Mouse (Mus musculus): ENCODE measurements around the gene Tspan3. TPM values are rescaled to one million over a fixed set of nuclear protein-coding genes. Genes with fewer than 3 reads are reported as not detected.

Tspan3 gene
- total RNA-seq, 1 experiment from 2014 or later, result 121 TPM

DNA sequence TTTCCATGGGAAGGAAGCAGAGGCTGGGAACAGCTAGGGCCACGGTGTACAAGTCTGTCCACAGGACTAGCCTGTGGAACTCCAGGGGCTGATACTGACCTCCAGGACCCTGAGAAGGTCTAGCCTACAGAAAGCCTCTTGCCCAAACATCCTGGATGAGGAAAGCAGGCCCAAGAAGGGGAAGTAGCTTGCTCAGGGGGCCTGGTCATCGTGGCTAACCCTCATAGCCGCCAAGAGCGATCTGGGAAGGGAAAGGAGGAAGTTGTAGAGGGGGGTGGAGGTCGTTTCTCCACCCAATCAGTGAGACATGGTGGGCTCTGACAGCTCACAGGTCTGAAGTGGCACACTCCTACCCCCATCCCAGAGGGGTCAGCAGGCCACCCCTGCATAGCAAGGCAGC, 57.1 kb downstream of the Tspan3 start:
- no peak for DNase-seq

DNA sequence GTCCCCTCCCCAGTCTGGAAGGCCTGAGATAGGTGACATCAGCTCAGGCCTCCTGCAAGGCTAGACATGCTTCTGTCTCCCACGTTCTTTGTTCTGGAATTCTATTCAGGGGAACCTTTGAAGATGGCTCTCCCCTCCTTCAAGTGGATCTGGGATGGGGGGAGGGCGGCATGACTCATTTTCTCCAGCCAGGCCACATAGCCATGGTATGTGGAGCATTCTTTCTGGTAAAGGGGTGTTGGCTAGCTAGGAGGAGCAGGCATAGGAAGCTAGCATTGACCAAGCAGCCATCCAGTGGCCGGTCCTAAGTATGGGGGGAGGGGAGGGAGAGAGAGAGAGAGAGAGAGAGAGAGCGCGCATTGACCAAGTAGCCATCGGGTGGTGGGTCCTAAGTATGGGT, 57.8 kb downstream of the Tspan3 start:
- DNase-seq, result no peak

DNA sequence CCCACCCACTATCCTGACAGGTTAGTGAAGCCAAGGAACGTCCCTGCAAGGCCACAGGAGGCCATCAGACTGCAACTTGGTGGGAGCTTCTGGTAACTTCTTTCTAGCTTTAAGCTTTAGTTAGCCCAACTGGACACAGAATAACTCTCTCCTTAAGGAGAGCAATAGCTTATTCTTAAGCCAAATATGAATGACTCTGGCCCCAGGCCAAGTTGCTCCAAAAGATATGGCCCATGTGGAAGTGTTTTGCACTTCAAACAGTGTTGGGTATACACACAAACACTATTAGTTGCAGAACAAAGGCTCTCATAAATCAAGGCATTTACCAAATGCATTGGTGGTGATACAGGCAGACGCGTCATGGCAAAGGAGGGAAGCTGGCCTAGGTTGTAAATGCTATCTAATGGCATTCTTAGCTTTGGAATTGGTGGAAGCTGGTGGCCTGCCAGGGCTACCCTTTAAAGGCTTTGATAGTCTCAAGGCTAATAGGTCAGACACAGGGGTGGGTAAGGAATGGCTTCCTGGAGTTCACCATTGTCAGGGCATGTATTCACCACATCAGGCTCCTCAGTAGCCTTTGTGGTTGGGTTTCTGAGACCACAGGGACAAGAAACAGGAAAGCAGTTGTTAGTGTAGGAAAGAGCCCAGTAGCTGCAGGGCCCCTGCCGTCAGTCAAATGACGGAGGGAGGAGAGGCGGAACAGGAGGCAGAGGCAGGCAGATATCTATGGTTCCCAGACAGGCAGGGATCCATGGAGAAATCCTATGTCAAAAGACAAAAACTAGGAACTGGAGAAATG, 58.8 kb downstream of the Tspan3 start:
- no peak for DNase-seq

DNA sequence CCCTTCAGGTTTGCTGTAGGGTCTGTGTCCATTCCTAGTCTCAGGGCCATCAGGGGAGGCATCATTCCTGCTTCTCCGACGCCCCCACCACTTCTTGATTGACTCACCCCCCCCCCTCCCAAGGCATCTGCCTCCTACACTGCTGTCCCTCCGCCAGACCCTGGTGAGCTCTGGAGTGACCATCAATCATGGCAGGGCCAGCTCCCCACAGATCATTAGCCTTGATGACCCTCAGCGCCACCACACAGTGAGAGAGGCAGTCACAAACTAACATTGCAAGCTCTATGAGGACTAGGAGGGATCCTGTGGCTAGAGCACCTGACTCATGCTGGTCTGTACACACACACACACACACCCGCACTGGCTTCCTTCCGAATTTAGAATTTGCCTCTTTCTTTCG, 60.4 kb downstream of the Tspan3 start:
- no peak for DNase-seq

DNA sequence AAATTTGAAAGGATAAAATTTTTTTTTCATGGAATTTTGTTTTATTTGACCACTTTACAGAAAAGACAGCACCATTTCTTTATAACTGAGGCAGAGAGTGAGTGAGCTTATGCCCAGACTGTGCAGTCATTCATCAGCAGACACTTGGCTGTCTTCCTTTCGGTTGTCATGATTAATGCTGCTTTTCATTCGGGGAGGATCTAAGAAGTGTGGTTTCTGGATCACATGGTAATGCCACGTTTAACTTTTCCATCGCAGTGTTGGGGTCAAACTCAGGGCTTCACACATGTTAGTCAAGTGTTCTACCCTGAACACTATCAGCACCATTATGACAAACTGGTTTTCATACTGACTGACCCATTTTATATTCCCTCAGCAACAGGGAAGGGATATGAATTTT, 64.3 kb downstream of the Tspan3 start:
- no peak for DNase-seq

DNA sequence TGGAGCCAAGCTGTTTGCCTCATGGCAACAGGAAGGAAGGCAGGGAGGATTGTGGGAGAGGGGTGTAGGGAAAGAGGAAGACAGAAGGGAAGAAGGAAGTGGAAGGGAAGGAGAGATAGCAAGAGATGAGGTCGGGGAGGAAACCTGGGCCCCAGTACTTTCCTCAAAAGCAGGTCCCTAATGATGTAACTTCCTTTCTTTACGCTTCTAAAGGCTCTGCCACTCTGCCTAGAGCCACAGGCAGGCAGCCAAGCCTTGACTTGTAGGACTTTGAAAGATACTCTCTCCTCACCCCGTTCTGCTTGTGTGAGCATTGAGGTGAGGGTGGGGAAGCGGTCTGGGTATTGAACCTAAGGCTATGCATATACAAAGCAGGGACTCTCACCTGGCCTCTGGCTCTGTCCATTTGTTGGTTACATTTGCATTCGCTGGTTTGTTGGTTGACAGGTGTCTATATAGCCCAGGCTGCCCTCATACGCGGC, 65.2 kb downstream of the Tspan3 start:
- no peak for DNase-seq

DNA sequence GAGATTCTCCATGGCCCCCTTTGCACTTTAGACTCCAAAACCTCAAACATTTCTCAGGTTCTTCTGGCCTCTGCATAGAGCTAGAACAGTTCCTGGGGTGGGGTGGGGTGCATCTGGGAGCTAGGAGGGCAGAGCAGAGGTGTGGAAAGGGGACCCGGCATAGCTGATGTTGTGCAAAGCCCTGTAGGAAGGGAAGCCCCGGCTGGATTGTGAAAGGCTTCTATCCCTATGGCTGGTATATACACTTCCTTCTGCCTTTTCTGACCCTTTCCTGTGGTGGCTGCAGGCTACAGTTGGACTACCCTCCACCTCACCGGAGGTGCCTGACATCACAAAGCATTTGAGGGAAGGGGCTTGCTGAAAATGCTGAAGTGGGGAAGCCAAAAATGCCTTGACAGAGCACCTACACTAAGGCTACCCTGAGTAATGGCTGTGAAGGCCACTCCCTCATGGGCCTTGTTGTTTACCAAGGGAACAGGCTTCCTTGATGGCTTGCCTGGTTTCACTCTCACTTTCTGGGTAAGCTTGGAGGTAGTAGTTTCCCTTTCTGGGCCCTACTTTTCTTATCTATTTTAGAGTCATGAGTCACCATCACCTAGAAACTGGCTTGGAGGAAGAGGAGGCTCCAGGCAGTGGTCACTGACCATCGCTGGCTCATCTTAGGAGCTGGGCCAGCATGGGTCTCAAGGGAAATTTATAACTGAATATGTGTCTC, 67.5 kb downstream of the Tspan3 start:
- no peak for DNase-seq

DNA sequence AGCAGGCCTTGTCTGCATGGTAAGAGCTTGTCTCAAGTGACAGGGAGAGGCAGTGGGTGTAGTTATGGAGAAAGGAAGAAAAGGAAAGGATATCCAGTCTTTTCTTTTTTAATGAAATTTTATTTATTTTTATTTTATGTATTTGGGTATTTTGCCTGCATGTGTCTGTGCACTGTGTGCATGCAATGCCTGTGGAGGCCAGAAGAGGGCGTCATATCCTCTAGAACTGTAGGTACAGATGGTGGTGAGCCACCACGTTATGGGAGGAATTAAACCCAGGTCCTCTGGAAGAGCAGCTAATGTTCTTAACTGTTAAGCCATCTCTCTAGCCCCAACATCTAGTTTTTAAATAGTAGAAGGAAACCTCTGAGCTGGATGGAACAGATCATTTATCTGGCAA, 73.2 kb downstream of the Tspan3 start:
- DNase-seq, result peak; percentile 23

DNA sequence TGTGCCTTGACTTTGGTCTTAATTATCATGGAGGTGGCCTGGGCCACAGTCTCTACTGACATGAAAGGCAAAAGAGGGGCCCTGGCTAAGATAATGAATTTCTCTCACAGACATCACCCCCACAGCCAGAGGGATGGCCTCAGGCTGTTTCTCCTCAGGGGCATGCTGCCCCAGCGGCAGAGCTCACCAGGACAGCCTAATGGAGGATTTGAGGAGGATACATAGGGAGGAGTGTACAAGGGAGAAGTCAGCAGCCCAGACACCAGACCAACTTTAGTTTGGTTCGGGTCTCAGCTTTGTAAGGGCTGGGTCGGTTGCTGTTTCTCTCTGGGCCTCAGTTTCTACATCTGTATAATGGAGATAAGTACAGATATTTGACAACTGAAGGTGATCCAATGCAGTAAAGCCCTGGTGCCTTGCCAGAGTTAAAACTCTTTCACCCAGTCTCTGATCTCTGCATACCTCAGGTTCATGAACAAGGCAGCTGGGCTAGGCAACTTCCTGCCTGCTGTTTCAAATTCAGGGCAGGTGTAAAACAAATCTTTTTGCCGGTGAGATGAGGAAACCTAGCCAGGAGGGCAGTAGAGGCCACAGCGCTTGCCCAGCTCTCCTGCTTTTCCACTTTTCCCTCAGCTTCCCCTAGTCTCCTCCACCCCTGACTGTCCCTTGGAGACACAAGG, 74.6 kb downstream of the Tspan3 start:
- DNase-seq, result no peak

DNA sequence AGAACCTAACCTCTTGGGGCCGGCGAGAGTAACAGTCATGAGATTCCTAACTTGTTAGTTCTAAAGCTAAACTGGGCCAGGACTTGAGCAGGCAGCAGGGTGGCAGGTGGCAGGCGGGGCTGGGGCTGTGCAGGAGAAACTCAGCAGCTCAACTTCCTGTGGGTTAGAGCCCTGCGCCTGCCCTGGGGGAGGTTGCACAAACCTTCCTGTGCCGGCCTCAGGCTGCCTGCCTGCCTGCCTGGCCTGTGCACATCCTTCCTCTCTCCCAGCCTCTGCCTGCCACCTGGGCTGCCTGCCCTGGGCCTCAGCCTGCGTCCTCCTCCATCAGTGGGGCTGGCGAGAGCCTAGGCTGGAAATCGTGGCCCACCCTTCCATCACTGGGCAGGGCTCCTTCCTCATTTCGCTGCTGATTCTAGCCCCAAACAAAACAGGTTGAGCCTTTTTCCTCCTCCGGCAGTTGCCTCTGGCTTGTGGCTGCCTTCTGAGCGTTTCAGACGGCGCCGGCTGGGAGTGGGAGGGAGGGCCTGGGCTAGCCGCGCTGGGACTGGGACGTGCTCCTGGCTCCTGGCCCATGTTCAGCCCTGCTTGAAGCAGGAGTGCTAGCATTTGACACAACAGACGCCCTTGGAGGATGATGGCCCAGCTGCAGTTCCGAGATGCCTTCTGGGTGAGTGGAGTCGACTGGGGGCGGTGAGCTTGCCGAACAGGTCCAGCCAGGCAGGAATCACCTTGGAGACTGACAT, 75.3 kb downstream of the Tspan3 start, which contains the start of gene Pstpip1:
Gene Pstpip1, plus strand, starts transcription at position 185 of the 743 bp plus-strand sequence.
- DNase-seq, result peak; percentile 88

DNA sequence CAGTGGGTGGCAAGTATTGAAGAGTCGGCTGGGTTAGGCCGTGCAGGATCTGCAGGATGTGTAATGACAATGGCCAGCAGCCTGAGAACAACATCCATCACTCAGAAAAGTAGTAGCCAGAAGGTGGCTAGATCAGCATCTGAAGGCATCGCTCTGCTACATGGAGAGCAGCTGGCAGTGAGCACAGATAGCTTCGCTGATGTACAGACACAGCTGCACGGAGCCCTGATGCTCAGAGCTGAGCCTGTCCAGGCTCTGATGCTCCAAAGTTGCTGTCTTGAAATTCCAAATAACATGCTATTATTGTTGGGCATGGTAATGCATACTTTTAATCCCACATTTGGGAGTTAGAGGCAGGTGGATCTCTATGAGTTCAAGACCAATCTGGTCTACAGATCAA, 78.8 kb downstream of the Tspan3 start:
- no peak for DNase-seq

Other genes with a start within 250 kb of the Tspan3 start
- gene Scaper, start 227.4 kb downstream of the Tspan3 start, total RNA-seq (2021), result 11.2 and 12.4 TPM in 2 replicates
- gene 4930563M21Rik, start 154.9 kb downstream of the Tspan3 start, total RNA-seq (2021), result not detected in 2 replicates
- gene Rcn2, start 123.6 kb downstream of the Tspan3 start, total RNA-seq (2021), result 37.2 and 37.7 TPM in 2 replicates
- gene Pstpip1, start 75.5 kb downstream of the Tspan3 start, total RNA-seq (2021), result 1.3 and 8.9 TPM in 2 replicates